9 mouse cellular contexts compared by ENCODE assay signal in the genomic region with DNA sequence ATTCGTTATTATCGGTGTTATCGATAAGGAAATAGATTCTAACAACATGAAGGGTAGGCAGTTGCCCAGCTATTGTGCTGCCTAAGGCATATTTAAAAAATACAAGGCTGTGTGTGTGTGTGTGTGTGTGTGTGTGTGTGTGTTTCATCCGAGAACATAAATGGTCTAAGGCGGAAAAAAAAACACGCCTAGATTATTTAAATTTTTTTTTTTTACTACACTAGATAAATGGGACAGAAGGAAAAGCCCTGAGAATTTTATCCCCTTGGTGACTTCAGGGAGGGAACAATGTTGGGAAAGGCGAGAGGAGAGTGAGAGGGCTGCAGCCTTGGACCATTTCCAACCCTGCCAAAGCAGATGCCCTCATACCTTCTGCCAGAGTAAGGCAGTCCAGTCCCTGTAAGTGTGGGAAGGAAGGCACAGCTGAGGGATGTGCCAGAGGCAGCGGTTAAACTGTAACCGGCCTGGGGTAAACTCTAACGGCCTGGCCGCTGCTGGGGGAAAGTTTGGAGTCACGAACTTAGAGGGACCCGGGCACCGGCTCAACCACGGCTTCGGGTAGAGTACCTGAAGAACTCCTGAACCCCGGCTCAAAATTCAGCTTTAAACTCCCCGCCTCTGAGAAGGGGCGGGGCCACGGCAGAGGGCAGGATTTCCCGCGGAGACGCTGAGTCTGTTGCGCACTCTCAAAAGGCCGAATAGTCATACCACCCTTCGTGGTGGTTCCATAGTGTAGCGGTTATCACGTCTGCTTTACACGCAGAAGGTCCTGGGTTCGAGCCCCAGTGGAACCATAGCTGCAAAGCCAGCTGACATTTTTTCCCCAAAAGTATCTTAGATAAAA. TPM values are rescaled to one million over a fixed set of nuclear protein-coding genes. Genes with fewer than 3 reads are reported as not detected.
DNase-seq lines count a peak whose midpoint lies in the region; ATAC-seq lines count a peak whose summit lies in the region.
"Had no signal": no experiment of that assay in that cellular context is flagged by ENCODE, and none has a peak within 500 bp of the region (broad histone marks: within the 10 kb centered on the region; RNA-seq: fewer than 3 reads in every experiment).

No protein-coding gene starts in this region.

- no peaks in the 10 kb centered on the region for H3K36me3 ChIP-seq in erythroblast, embryonic 14.5 days (ENCODE audit: control insufficient read depth)
- no peaks in the 10 kb centered on the region for H3K36me3 ChIP-seq in heart, embryonic 12.5 days
- no peaks in the 10 kb centered on the region for H3K36me3 ChIP-seq in kidney, embryonic 16.5 days (ENCODE audit: insufficient read depth, low read length)

- peak overlapping the region; percentile 48; the same call in 1 of the 2 replicates for H3K9ac ChIP-seq in heart, embryonic 12.5 days
- H3K9ac ChIP-seq in kidney, embryonic 16.5 days (replicated peaks; ENCODE audit: low read length), result 0 out of 2 replicates have a peak overlapping the region, but pooled peaks have one; percentile 50

- peak overlapping the region; percentile 57 for H3K4me2 ChIP-seq in heart, embryonic 12.5 days
- H3K4me2 ChIP-seq in kidney, embryonic 16.5 days (replicated peaks; ENCODE audit: low read depth, low read length), result peak overlapping the region; percentile 44

- ATAC-seq in heart, embryonic 12.5 days (ENCODE audit: insufficient number of reproducible peaks, low FRiP score), result peak; percentile 95
- peak; percentile 97 for ATAC-seq in kidney, embryonic 16.5 days (ENCODE audit: low FRiP score, low TSS enrichment)

- no peaks in the 10 kb centered on the region for H3K9me3 ChIP-seq in erythroblast, embryonic 14.5 days (ENCODE audit: control insufficient read depth, low read length)
- H3K9me3 ChIP-seq in heart, embryonic 12.5 days (replicated peaks), result no peaks in the 10 kb centered on the region
- H3K9me3 ChIP-seq in kidney, embryonic 16.5 days (ENCODE audit: low read length), result no peaks in the 10 kb centered on the region

- 25% methylated on average over 30 of the region's 30 CpGs for WGBS in heart, embryonic 12.5 days
- WGBS in kidney, embryonic 16.5 days, result 33% methylated on average over 30 of the region's 30 CpGs

- H3K4me3 ChIP-seq in erythroblast, embryonic 14.5 days (replicated peaks), result peak overlapping the region; percentile 71
- peak overlapping the region; percentile 61 for H3K4me3 ChIP-seq in heart, embryonic 12.5 days
- H3K4me3 ChIP-seq in kidney, embryonic 16.5 days (ENCODE audit: low read length), result peak overlapping the region; percentile 56

- H3K27me3 ChIP-seq in erythroblast, embryonic 14.5 days (ENCODE audit: control insufficient read depth), result no peaks in the 10 kb centered on the region
- no peaks in the 10 kb centered on the region for H3K27me3 ChIP-seq in heart, embryonic 12.5 days (replicated peaks)
- peaks cover 12% of the 10 kb centered on the region; the same call in 1 of the 2 replicates for H3K27me3 ChIP-seq in kidney, embryonic 16.5 days (ENCODE audit: insufficient read depth, low read length)

- H3K4me1 ChIP-seq in erythroblast, embryonic 14.5 days (ENCODE audit: control insufficient read depth), result peaks cover 2% of the 10 kb centered on the region; the same call in 1 of the 2 replicates
- H3K4me1 ChIP-seq in heart, embryonic 12.5 days (replicated peaks), result no peaks in the 10 kb centered on the region; the same call in 1 of the 2 replicates
- no peaks in the 10 kb centered on the region for H3K4me1 ChIP-seq in kidney, embryonic 16.5 days (ENCODE audit: insufficient read depth, low read length)

- DNase-seq in CD4-positive, CD25-positive, alpha-beta regulatory T cell, adult 2 months (ENCODE audit: low read depth, low spot score), result peak; percentile 92
- DNase-seq in brain, embryonic 18.5 days (ENCODE audit: low read depth, low spot score), result peak; percentile 52
- DNase-seq in liver, result peak; percentile 90
- peak; percentile 66 to 86 for DNase-seq in monocyte, adult 2 months (ENCODE audit: low read depth in 1 of 2, low spot score in 2 of 2)
- peak; percentile 84 to 88 for DNase-seq in spleen, postnatal 14 days (ENCODE audit: low spot score in 2 of 2)

- H3K27ac ChIP-seq in heart, embryonic 12.5 days (ENCODE audit: poor library complexity, severe bottlenecking), result no peak overlapping the region
- H3K27ac ChIP-seq in kidney, embryonic 16.5 days (ENCODE audit: low read length), result no peak overlapping the region

RNA-seq across cellular contexts. Expression of a gene that starts 2.2 kb away (rescaled TPM):
- 0.01 TPM in 1 of 2 replicates, not detected in the other for polyA plus RNA-seq in erythroblast, embryonic 14.5 days (2012)
- not detected in 2 replicates for polyA plus RNA-seq in heart, embryonic 12.5 days (2016; fragmentation: Nextera tagmentation; extraction: Ambion mirVana)
- polyA plus RNA-seq in kidney, embryonic 16.5 days (2015; fragmentation: Nextera tagmentation; extraction: Ambion mirVana), result not detected in 2 replicates
- polyA plus RNA-seq: gonadal fat pad, adult 2 months had no signal

RNA-seq across cellular contexts. Expression of a gene that starts 30.0 kb away (rescaled TPM):
- not detected in 2 replicates for polyA plus RNA-seq in erythroblast, embryonic 14.5 days (2012)
- polyA plus RNA-seq in heart, embryonic 12.5 days (2016; fragmentation: Nextera tagmentation; extraction: Ambion mirVana), result not detected in 2 replicates
- 0.11 TPM in 1 of 2 replicates, not detected in the other for polyA plus RNA-seq in kidney, embryonic 16.5 days (2015; fragmentation: Nextera tagmentation; extraction: Ambion mirVana)
- polyA plus RNA-seq: gonadal fat pad, adult 2 months had no signal
